Mouse (Mus musculus) forebrain, embryonic 11.5 days (tissue): ENCODE data around the gene Gm9125. TPM values are rescaled to one million over a fixed set of nuclear protein-coding genes. Genes with fewer than 3 reads are reported as not detected.
"Not testable (repeated sequence)": the region's sequence is repeated elsewhere in the genome, so short reads cannot be mapped to it uniquely, and the experiment has no call there.

Source experiments
- ATAC-seq: fragments of 200-750 bp; cut with Nextera tagmentation; replicated peaks from 2 replicates; pipeline ENCODE4 v1.8.0; 2017; ENCODE audit warnings: moderate TSS enrichment; ENCODE audit not compliant: low FRiP score
- DNase-seq: peaks from one replicate; pipeline ENCODE4 v3.0.0-alpha.2; 2017; ENCODE audit warnings: low spot score
- H3K27ac ChIP-seq: fragments of 300-500 bp; sonication (generic); 2 replicates; pipeline ENCODE4 v1.5.1; 2014; ENCODE audit warnings: low read depth, low read length
- H3K27me3 ChIP-seq: fragments of 300-500 bp; sonication (generic); 2 replicates; pipeline ENCODE4 v1.6.1; 2014; ENCODE audit warnings: mild to moderate bottlenecking, low read length, mixed read lengths; ENCODE audit not compliant: control insufficient read depth, insufficient read depth
- H3K36me3 ChIP-seq: fragments of 300-500 bp; sonication (generic); 2 replicates; pipeline ENCODE4 v1.6.1; 2014; ENCODE audit warnings: mild to moderate bottlenecking, low read length, moderate library complexity, mixed read lengths; ENCODE audit not compliant: control insufficient read depth, insufficient read depth
- H3K4me1 ChIP-seq: fragments of 300-500 bp; sonication (generic); replicated peaks from 2 replicates; pipeline ENCODE4 v1.6.1; 2014; ENCODE audit warnings: low read length, mixed read lengths; ENCODE audit not compliant: control insufficient read depth, insufficient read depth
- H3K4me2 ChIP-seq: fragments of 300-500 bp; sonication (generic); 2 replicates; pipeline ENCODE4 v1.6.1; 2014; ENCODE audit warnings: low read depth, mild to moderate bottlenecking, low read length, moderate library complexity, mixed read lengths; ENCODE audit not compliant: severe bottlenecking
- H3K4me3 ChIP-seq: fragments of 300-500 bp; sonication (generic); 2 replicates; pipeline ENCODE4 v1.5.1; 2014; ENCODE audit warnings: low read depth, low read length
- H3K9ac ChIP-seq: fragments of 300-500 bp; sonication (generic); 2 replicates; pipeline ENCODE4 v1.6.1; 2014; ENCODE audit warnings: low read length
- H3K9me3 ChIP-seq: fragments of 300-500 bp; sonication (generic); 2 replicates; pipeline ENCODE4 v1.6.1; 2016; ENCODE audit warnings: low read length, mixed read lengths; ENCODE audit not compliant: control insufficient read depth
- WGBS: fragments of 180-500 bp; shearing (Covaris S2); extraction: QIAGEN DNeasy Blood & Tissue Kit; methylation state at CpG from one replicate; pipeline ENCODE4 v1.1.7; 2014; 5-methylcytosine and 5-hydroxymethylcytosine counted together
- polyA plus RNA-seq: library from polyadenylated mRNA; unstranded; fragments of >200 nt; fragmentation: Nextera tagmentation; extraction: Ambion mirVana; gene quantifications from 2 replicates; pipeline ENCODE4 v1.2.1, GENCODE M21; 2014

Gm9125 gene
- not detected in 2 replicates for polyA plus RNA-seq

DNA sequence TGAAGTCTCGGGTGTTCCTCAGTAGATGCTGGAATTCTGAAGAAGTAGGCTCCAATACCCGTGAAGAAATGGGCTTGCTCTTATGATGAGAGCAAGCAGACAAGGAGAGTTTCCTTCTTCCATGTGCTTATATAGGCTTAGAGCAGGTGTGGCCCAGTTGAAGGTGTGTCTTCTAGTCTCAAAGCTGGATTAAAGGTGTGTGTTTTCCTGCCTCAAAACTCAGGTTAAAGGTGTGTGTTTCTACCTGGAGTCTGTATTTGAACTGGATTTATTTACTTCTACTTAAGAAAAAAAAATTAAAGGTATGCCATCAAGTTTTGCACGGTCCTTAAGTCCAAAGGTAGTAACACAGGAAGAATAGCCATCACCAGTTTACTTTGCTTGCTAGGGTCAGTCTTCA, at the start of gene Gm9125:
Gm9125 (minus strand) TSS at position 101 of the 400 bp plus-strand sequence.
- not testable (repeated sequence) for H3K36me3 ChIP-seq, H3K4me3 ChIP-seq, H3K4me2 ChIP-seq, H3K27me3 ChIP-seq, ATAC-seq, DNase-seq, H3K4me1 ChIP-seq, H3K27ac ChIP-seq, H3K9me3 ChIP-seq, H3K9ac ChIP-seq
- WGBS = 88% methylated on average over 1 of the region's 3 CpGs

DNA sequence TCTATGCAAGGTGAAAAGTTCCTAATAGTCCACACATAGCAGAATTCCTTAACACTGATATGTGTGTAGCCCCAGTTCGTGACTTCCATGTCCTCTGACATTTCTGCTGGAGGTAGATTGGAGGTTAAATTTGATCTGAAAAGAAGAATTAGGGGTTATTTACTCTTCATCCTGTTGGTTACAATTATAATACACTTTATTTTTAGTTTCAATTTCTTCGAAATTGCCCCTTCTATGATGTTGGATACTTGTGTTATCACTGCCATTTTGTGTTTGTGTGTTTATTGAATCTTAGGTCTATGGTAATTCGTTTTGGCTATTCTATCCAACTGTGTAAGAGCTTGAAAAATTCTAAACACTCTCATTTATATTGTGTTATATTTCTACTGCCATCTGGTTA, 17.9 kb upstream of the Gm9125 start, which contains the start of gene Gm10697:
Gm10697 (minus strand) TSS at position 101 of the 400 bp plus-strand sequence.
- DNase-seq, H3K4me1 ChIP-seq, H3K36me3 ChIP-seq, H3K4me3 ChIP-seq, H3K9me3 ChIP-seq, ATAC-seq, H3K27me3 ChIP-seq, H3K9ac ChIP-seq, H3K27ac ChIP-seq, H3K4me2 ChIP-seq: not testable (repeated sequence)
- 83% methylated on average over 1 of the region's 3 CpGs for WGBS

DNA sequence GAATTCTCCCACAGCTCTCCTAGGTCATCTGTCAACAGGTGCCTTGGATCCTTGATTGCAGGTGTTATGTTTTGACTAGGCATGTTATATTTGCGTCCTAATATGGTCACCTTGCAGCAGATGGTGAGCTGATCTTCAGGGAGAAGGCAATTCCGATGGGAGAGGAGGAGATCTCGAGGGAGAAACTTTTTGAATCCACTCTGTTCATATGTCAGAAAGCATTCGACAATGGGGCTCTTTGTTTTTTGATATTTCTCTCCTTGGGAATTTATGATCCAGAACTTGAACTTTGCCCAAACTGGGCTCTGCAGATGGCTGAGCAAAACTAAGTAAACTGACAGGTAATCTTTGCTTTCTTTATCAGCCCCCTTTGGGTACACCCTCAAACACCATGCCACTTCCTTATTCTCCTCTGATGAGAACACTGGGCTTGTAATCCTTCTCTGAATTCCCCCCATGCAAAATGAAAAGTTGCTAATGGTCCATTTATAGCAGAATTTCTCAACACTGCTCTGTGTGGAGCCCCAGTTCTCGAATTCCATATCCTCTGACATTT, 5.0 kb downstream of the Gm9125 start:
- H3K36me3 ChIP-seq, H3K4me3 ChIP-seq, ATAC-seq, H3K9me3 ChIP-seq, DNase-seq, H3K4me2 ChIP-seq, H3K27me3 ChIP-seq, H3K4me1 ChIP-seq, H3K9ac ChIP-seq, H3K27ac ChIP-seq: not testable (repeated sequence)
- no CpG with 5 or more reads among the region's 5 CpGs for WGBS

DNA sequence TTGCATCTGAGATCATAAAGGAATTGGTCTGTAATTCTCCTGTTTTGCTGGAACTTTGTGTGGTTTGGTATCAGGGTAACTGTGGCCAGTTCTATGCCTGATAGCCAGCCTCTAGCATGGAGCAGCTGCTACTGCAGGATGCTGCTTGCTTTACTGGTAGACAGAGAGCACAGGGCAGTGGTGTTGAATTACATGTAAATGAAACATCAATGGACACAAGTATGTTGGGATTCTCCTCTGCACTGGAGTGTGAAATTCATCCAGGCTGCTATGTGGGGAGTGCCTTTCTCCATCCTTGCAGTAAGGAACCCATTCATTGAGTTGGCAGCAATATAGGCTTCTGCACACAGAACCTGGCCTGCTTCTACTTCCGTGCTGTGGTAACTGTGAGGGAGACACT, 16.4 kb downstream of the Gm9125 start:
- DNase-seq, ATAC-seq, H3K36me3 ChIP-seq, H3K27me3 ChIP-seq, H3K4me2 ChIP-seq, H3K4me3 ChIP-seq, H3K9me3 ChIP-seq, H3K4me1 ChIP-seq, H3K9ac ChIP-seq, H3K27ac ChIP-seq: not testable (repeated sequence)
- 67% methylated on average over 1 of the region's 1 CpGs for WGBS

DNA sequence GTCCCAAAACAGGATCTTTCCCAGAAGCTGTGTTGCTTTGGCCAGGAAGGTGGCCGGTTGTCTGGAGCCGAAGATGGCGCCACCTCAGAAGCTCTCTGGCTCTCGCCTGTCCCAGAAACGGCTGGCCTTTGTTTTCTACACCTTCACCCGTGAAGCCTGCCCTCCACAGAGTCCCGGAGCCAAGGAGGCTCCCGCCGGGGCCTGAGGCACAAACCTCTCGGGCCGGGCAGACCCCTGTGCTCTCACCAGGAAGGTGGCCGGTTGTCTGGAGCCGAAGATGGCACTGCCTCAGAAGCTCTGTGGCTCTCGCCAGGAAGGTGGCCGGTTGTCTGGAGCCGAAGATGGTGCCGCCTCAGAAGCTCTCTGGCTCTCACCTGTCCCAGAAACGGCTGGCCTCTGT, 20.3 kb downstream of the Gm9125 start:
- not testable (repeated sequence) for DNase-seq, H3K4me1 ChIP-seq, H3K36me3 ChIP-seq, H3K9me3 ChIP-seq, H3K27me3 ChIP-seq, ATAC-seq, H3K4me3 ChIP-seq, H3K27ac ChIP-seq, H3K4me2 ChIP-seq, H3K9ac ChIP-seq
- 96% methylated on average over 17 of the region's 18 CpGs for WGBS

Other genes with a start within 250 kb of the Gm9125 start
- not detected in 2 replicates for gene Tdpoz3, start 228.9 kb downstream of the Gm9125 start, polyA plus RNA-seq
- not detected in 2 replicates for gene Gm9117, start 111.3 kb downstream of the Gm9125 start, polyA plus RNA-seq
- gene Tdpoz5, start 93.6 kb downstream of the Gm9125 start, polyA plus RNA-seq = not detected in 2 replicates
- gene Gm10697, start 17.8 kb upstream of the Gm9125 start, polyA plus RNA-seq = not detected in 2 replicates
- gene Gm10696, start 123.3 kb upstream of the Gm9125 start, polyA plus RNA-seq = not detected in 2 replicates
- gene Gm5286, start 141.8 kb upstream of the Gm9125 start, polyA plus RNA-seq = not detected in 2 replicates
- not detected in 2 replicates for gene Gm4778, start 209.2 kb upstream of the Gm9125 start, polyA plus RNA-seq